Mouse (Mus musculus) layer of hippocampus, adult 2 months (tissue): ENCODE results near the gene Sept10. TPM values are rescaled to one million over a fixed set of nuclear protein-coding genes. Genes with fewer than 3 reads are reported as not detected.

Source experiments
- DNase-seq, 2 experiments: peaks; one replicate each; pipeline ENCODE4 v3.0.0; 2022; ENCODE audit warnings: low spot score in 2 of 2
- H3K27ac ChIP-seq: fragments of 200-600 bp; 2 replicates; pipeline ENCODE4 v1.8.1; 2022
- H3K4me3 ChIP-seq: fragments of 200-600 bp; 2 replicates; pipeline ENCODE4 v1.8.1; 2022; ENCODE audit warnings: mild to moderate bottlenecking
- CTCF ChIP-seq: fragments of 200-600 bp; conservative IDR thresholded peaks from 2 replicates; pipeline ENCODE4 v1.8.1; 2022; ENCODE audit warnings: antibody characterized with exemption, mild to moderate bottlenecking, moderate library complexity
- total RNA-seq, 2 experiments: library from RNA; stranded (reverse); gene quantifications; 2 replicates each; pipeline ENCODE4 v1.2.3; 2021

Sept10 gene
- total RNA-seq, 2 experiments from 2014 or later: 8.0 to 8.7 TPM

- TF ChIP-seq CTCF: no peak
- H3K4me3 ChIP-seq: no peak overlapping the region
- no peak overlapping the region for H3K27ac ChIP-seq
- no peak for DNase-seq
Observed at GRCm38 (mm10) chr10:59252396-59252795, 30.7 kb upstream of the Sept10 start.

GRCm38 (mm10) chr10:59251980-59252379 lies 30.3 kb upstream of the Sept10 start:
- no peak overlapping the region for H3K27ac ChIP-seq
- DNase-seq: no peak
- no peak overlapping the region for H3K4me3 ChIP-seq
- no peak for TF ChIP-seq CTCF

- DNase-seq: no peak
Observed at GRCm38 (mm10) chr10:59250679-59251078, 29.0 kb upstream of the Sept10 start.

GRCm38 (mm10) chr10:59249531-59249930 lies 27.9 kb upstream of the Sept10 start:
- Histone ChIP-seq H3K4me3 (no peak overlapping the region), H3K27ac (no peak overlapping the region)
- TF ChIP-seq CTCF: no peak
- DNase-seq: no peak

More at GRCm38 (mm10) chr10:59250679-59251078, 29.0 kb upstream of the Sept10 start:
- no peak for TF ChIP-seq CTCF
- Histone ChIP-seq H3K4me3 (no peak overlapping the region), H3K27ac (no peak overlapping the region)

- H3K4me3 ChIP-seq: no peak overlapping the region
- no peak for DNase-seq
- H3K27ac ChIP-seq: no peak overlapping the region
- peak; percentile 22; the same call in 1 of the 2 replicates for TF ChIP-seq CTCF
Observed at GRCm38 (mm10) chr10:59241141-59241541, 19.5 kb upstream of the Sept10 start.

- no peak overlapping the region for H3K27ac ChIP-seq
- no peak for DNase-seq
- no peak for TF ChIP-seq CTCF
- H3K4me3 ChIP-seq: no peak overlapping the region
Observed at GRCm38 (mm10) chr10:59237757-59238156, 16.1 kb upstream of the Sept10 start.

GRCm38 (mm10) chr10:59236486-59236885 lies 14.8 kb upstream of the Sept10 start:
- H3K4me3 ChIP-seq: no peak overlapping the region
- no peak for TF ChIP-seq CTCF
- no peak for DNase-seq

GRCm38 (mm10) chr10:59235847-59236246 lies 14.2 kb upstream of the Sept10 start:
- no peak for DNase-seq
- Histone ChIP-seq H3K4me3 (no peak overlapping the region), H3K27ac (no peak overlapping the region)
- no peak for TF ChIP-seq CTCF

More at GRCm38 (mm10) chr10:59236486-59236885, 14.8 kb upstream of the Sept10 start:
- no peak overlapping the region for H3K27ac ChIP-seq

- no peak for DNase-seq
- Histone ChIP-seq H3K4me3 (no peak overlapping the region), H3K27ac (no peak overlapping the region)
- TF ChIP-seq CTCF: no peak
Observed at GRCm38 (mm10) chr10:59235227-59235626, 13.6 kb upstream of the Sept10 start.

GRCm38 (mm10) chr10:59229205-59229820 lies 7.7 kb upstream of the Sept10 start:
- Histone ChIP-seq H3K27ac (no peak overlapping the region), H3K4me3 (no peak overlapping the region)
- no peak for TF ChIP-seq CTCF
- DNase-seq: no peak

- no peak for TF ChIP-seq CTCF
- Histone ChIP-seq H3K4me3 (no peak overlapping the region), H3K27ac (no peak overlapping the region)
- DNase-seq: no peak
Observed at GRCm38 (mm10) chr10:59225137-59225536, 3.5 kb upstream of the Sept10 start.

GRCm38 (mm10) chr10:59223890-59224289 lies 2.2 kb upstream of the Sept10 start:
- DNase-seq: no peak

GRCm38 (mm10) chr10:59223301-59223700 lies 1.7 kb upstream of the Sept10 start:
- H3K4me3 ChIP-seq: peak overlapping the region; percentile 93
- no peak overlapping the region for H3K27ac ChIP-seq
- TF ChIP-seq CTCF: no peak
- no peak for DNase-seq

More at GRCm38 (mm10) chr10:59223890-59224289, 2.2 kb upstream of the Sept10 start:
- TF ChIP-seq CTCF: no peak
- peak overlapping the region; percentile 93 for H3K4me3 ChIP-seq
- no peak overlapping the region for H3K27ac ChIP-seq
